Mouse (Mus musculus) cerebellum, adult 11-12 months (tissue): ENCODE measurements around the gene Barx1.
A peak's percentile ranks its signal among the peaks of the same experiment; 100 is the strongest.

ENCODE experiments used
- DNase-seq: peaks from one replicate; pipeline ENCODE4 v3.0.0; 2022

Barx1 gene

DNA sequence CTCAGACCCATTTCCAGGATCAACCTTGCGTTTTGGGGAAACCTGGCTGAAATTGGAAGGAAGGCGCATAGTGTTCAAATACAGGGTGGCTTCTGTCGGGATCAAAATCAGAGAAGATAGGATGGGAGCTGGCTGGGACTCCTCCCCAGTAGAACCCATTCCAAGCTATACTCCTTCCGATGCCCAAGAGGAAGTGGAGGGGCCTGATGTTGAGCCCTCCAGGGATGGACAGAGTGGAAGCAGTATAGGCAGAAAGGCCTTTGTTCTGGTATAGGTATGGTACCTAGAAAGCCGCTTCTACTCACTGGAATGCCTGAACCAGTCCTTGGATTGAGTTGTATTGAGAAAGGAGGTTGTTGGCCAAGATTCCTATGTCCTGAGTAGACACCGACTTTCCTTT is 2.1 kb upstream of the Barx1 start:
- DNase-seq: no peak

DNA sequence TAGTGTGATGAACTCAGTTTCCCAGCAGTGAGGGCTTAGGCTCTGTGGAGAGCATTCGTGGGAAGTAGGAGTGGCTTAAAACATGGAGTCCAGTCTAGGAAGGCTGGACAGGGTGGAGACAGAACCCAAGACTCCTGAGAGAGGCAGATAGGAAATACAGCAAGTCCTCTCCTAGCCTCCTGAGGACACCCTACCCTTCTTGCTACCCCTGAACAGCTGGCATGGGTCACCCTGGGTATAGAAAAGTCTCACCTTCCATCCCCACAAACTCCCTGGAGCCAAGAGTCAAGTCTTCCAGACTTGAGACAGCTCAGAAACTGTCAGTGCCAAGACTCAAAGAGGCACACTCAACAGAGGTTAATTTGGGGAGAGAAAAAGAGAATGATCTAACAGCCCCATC is 1.2 kb upstream of the Barx1 start:
- DNase-seq: no peak

DNA sequence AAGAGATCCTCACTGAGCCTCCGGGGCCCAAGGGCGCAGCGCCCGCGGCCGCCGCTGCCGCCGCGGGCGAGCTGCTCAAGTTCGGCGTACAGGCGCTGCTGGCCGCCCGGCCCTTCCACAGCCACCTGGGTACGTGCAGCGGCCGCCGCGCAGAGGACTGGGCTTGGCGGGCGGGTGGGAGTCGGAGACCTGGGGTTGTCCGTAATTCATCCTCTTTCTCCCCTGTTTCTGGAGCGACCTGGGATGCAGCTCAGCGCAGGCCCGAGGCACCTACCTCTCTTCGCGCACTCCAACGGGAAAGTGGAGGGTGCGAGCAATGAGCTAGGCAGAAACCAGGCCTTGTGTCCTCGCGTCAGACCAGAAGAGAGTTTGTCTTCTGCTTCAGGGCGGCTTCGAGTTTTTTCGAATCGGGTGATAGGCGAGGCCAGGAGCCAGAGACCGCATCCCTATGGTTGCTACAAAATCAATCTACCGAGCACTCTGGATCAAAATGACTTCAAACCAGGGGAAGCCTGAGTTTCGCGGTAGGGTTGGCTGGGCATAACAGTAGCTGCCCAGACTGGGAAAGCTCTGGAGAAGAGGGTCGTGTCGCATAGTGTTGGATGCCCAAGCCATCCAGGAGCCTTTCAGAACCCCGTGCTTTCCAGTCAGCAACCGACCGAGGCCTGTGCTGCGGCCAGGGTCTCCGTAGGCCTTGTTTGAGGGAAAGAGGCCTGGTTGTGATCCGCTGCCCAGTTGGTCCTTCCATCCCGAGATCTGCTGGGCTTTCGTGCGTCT is 601 bp downstream of the Barx1 start:
- no peak for DNase-seq

DNA sequence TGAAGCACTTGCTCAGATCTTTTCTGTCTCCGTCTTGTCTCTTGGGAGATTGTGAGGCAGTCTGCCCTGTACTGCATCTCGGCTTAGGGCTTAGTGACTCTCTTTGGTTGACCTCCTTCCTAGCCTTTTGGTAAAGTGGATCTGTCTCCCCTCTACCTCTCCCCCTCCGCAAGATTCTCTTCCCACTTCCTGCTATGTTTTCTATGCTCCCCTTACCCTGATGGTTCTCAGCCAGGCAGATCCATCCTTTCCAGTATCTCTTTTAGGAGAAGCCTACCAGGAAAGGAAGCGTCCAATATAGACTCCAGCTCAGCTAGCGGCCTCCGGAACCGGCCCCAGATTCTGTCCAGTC is 1.2 kb downstream of the Barx1 start:
- no peak for DNase-seq

DNA sequence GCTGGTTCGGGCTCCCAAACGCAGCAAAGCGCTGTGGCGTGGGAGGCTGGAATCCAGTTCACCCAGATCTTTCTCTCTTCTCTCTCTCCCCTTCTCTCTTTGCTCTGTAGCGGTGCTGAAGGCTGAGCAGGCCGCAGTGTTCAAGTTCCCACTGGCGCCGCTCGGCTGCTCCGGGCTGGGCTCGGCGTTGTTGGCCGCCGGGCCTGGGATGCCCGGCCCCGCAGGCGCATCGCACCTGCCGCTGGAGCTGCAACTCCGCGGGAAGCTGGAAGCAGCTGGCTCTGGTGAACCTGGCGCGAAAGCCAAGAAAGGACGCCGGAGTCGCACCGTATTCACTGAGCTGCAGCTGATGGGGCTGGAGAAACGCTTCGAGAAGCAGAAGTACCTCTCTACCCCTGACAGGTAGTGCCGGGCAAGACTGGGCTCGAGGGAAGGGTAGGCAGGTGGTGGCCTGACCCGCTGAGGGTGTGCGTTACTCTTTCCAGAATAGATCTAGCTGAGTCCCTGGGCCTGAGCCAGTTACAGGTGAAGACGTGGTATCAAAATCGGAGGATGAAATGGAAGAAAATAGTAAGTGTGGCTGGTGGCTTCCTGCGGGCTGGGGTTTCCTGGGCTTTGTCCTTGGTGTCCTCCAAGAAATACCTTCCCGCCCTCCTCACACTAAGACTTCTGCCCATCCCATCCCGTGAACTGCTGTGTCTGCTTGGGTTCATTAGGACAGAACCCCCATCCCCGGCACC is 2.3 kb downstream of the Barx1 start:
- DNase-seq: peak; percentile 14

DNA sequence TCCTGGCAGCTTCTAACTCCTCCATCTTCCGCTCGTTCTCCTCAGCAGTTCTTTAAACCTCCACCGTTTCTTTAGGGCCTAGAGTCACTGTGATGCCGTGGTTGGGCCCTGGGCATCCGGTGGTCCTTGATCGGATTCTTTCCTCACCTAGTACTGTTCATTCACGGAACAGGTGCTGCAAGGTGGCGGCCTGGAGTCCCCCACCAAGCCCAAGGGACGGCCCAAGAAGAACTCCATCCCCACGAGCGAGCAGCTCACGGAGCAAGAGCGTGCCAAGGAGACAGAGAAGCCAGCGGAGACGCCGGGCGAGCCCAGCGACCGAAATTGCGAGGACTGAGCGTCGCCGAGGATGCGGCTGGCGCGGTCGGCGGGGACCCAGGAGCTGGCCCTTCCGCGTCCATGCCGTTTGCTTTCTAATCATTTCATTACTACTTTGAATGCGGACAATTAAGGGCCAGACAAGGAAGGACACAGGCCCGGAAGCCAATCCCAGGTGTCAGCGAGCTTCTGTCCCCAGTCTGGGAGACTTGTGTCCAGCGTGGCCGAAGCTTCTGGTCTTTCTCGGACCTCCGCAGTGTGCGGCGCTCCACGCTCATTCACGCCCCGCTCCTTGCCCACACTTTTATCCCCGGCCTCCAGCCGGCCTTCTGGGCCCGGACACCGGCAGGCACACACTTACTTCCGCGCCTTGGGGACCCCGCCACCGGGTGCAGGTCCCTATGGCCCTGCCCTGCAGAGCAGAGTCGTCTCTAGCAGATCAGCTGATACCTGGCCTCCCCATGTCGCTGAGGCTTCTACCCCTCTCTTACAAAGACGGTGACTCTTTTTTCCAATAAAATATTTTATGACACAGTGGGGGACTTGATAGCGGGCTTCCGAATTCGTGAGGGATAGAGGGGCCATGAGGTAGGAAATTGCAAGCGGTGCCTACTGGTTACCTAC is 3.1 kb downstream of the Barx1 start:
- DNase-seq: no peak

DNA sequence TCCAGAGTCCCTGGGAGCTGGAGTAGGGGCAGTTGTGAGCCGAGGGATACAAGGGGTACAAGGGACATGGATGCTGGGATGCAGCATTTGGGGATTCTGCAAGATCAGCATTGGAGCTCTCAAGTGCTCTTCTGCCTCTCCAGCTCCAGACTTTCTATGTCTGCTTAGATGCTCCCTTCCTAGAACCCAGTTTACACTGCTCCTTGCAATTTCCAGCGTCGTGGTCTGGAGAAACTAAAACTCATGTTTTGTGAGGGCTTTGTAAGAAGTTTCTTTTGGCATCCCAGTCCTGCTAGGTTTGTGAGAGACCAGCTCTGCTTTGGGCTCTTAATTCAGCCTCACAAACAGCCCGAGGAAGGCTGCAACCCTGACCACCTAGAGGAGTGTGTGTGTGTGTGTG is 4.7 kb downstream of the Barx1 start:
- no peak for DNase-seq

DNA sequence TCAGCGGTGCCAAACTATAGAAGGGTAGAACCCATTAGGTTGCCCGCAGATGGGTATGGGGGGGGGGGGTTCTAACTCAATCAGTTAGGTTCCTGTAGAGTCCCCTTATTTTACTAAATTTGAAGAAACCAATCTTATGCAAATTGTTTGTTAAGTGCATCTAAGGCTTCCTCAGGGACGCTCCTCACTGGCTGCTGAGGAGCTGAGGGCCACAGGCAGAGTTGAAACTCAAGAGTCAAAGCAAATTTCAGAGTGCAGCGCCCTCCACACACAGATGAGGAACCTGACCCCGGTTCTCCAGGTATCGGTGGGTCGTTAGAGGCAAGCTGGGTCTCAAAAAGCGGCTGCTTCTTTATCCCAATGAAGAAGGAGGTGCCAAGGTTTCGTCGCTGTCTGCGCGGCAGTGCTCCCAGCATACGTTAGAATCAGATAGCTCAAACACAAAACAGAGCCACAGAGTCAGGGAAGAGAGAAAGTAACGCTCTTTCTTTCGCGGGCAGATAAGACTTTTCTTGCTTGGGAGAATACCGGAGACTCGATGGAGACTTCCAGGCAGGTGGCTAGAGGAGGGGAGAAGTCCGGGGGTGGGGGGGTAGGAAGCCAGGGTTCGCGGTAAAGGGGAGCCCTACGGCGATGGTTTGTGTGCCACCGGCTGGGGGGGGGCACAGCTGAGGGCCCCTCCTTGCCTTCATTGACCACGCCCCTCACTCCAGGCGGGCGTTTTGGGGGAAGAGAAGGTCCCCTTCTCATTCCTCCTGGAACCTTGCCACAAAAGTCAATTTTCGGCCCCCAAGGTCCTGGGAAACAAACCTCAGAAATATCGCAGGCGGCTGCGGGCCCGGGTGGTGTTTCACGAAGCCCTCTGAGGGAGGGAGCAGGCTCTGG is 5.5 kb downstream of the Barx1 start:
- no peak for DNase-seq

DNA sequence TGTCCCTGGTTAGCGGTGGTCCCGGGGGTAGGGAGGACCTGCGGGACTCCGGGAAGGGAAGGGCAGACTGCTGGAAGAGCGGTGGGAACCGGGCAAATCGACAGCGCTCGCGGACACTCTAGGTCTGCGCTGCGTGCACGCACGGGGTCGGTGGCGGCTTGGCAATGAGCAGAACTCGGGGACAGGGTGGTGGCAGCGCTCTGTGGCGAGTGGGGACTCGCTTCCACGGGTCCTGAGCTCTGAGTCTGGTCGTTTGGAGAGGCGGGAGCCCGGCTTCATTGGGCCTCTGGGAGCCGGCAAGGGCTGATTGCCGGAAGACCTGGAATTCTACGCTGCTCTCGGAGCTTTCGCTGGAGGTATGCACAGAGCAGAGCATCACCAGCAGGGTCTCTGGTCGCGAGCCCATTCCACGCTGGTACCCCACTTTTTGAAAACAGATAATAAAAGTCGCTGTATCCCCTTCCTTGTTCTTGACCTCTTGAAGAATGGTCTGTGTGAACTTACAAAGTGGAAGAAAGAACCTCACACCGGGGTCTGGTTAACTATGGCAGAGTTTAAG is 6.3 kb downstream of the Barx1 start:
- DNase-seq: peak; percentile 8

DNA sequence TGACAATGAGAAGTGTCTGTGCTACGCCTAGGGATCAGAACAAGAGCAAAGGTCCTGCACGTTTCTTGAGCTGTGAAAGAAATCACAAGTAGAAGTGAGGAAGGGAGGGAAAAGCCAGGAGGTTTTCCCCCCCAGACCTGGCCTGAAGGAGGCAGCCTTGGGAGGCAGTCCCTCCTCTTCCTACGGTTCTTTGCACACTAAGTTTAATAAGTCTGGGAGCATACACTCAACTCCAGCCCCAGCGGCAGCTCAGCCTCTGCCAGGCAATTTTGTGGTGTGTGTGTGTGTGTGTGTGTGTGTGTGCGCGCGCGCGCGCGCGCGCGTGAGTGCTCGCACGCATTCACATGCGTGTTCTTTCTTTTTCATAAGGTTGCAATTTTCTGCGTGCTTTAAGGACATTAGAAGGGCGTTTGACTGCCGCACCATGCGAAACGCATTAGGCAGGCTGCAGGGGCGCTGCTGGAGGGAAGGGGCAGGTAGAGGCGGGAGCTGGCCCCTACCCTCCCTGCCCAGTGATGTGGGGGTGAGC is 9.6 kb downstream of the Barx1 start:
- no peak for DNase-seq

DNA sequence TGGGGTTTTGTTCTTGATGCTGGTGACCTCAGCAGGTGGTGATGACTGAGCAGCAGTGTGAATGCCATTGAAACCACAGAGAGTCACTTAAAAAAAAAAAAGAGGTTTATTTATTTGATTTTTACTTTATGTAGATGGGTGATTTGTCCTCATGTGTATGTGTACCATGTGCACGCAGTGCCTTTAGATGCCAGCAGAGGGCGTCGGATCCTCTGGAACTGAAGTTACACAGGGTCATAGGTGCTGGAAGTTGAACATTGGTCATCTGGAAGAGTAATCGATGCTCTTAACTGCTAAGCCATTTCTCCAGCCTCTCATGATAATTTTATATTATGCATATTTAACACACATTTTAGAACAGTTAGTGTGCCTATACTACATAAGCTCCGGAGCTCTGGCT is 11.8 kb downstream of the Barx1 start:
- no peak for DNase-seq

DNA sequence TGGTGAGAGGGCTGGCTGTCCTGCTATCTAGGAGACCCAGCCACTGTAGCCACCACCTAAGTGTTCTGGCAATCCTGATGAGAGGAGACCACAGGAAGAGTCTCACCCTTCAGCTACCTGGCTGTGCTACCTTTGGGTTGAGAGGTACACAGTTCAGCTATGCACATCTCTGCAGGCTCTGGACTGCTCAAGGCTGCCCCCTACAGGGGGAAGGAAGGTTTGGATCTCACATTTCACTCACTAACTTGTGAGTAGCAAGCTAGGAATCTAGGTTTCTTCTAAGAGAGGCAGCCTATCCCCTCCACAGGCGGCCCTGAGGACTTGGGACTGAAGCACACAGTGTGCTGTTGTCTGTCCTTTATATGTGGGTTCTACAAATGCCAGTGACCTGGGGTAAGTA is 16.6 kb downstream of the Barx1 start:
- DNase-seq: no peak

DNA sequence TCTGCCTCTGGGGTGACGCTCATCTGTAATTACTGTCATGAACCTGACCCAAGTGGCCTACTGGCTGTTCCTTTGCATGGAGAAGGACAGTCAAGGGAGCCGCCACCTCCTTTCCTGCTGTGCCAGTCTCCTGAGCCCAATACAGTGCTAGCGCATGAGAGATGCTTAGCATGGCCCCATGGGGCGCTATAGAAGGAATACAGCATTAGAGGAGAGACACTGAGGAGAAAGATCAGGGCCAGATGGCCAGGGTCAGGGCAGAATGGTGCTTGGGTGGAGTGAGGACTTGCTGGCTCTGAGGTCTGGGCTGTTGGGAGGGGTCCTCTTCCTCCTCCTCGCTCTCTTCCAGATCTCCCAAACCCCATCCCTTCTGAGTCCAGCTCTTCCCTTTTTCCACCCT is 23.9 kb downstream of the Barx1 start:
- no peak for DNase-seq

DNA sequence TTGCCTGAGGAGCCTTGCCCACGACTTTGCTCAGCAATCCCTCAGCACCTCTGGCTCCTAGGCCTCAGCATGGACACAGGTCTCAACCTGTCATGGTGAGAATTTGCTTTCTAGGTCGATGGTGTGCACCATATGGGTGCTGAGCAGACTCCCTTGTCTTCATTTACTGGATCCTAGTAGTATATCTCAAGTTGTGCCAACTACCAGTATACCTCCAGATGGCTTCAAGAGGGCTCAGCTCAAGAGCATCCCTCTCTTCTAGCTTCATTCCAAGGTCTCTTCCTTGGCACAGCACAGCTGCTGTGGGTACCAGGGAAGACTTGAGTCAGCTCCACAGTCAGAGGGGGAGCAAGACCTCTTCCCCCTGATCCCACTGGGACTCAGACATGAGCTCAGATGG is 29.2 kb downstream of the Barx1 start:
- no peak for DNase-seq

DNA sequence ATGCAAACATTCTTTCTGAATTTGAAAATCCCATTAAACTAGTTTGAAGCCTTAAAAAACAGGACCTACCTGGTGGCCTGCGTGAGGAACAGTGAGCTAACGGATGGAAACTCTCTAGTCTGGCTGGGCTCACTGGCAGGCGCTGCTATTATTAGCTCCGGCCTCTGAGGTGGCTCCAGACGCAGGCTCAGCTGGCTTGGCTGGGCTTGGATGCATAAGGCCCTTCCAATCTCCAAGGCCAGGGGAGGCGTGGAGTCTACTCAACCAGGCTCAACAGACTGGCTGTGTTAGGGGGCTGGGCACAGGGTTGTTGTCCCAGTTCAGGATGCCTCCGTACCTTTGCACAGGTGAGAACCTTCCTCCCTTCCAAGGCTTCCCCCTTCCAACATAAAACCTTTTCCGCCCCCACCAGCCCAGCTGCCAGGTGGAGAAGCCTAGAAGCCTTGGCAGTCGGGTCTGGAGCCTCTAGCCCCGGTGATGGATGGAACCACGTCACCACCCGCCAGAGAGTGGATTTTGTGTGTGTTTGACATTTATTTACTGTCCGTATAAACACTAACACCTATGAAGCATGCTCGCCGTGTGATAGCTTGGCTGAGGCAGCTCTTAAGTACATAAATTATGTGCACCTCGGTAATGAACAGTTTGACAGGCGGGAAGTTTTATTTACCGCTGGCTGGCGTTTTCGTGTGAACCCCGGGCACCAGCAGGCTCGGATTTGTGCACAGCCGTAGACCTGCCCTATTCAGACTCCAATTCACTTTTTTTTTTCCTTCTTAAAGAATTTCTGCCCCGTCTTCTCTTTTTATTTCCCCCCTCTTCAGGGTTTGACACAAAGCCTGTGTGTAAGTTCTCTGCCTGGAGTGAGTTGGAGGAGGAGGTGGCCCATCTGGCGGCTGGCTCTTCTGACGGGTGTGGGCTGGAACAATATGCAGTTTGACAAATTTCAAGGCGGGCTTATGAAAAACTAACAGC is 31.6 kb downstream of the Barx1 start:
- DNase-seq: no peak

DNA sequence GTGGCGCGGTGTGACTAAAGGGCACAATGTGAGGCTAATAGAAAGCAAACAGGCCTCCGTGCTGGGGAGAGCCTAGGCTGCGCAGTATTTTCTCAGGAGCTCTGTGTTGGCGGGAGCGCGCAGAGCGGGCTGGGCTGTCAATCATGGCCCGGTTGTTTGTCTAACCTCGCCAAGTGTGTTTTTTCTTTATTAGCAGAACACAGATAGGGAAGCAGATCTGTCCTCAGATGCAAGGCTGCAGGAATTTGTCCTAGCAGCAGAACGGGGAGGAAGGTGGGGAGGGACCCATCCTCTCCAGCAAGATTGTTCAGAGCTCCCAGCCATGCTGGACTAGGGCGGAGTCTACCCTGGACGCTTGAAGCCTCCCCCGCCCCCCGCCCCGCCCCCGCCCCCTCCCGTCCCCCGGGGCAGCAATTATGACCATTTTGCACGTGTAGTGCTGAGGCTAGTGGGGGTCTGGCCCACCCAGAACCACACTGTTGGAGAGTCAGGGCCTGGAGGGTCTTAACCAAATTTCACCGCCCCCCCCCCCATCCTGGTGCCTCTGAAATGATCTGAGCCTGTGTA is 43.7 kb downstream of the Barx1 start:
- no peak for DNase-seq

DNA sequence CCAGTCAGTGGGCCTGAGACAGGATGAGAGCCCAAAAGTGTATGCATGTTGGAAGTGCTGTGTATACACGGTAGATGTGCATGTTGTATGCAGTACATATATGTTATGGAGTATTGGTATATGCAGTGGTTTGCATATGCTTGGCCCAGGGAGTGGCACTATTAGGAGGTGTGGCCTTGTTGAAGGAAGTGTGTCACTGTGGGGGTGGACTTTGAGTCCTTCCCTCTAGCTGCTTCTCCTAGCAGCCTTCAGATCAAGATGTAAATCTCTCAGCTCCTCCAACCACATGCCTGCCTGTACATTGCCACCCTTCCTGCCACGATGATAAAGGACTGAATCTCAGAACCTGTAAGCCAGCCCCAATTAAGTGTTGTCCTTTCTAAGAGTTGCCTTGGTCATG is 49.9 kb downstream of the Barx1 start:
- DNase-seq: no peak

DNA sequence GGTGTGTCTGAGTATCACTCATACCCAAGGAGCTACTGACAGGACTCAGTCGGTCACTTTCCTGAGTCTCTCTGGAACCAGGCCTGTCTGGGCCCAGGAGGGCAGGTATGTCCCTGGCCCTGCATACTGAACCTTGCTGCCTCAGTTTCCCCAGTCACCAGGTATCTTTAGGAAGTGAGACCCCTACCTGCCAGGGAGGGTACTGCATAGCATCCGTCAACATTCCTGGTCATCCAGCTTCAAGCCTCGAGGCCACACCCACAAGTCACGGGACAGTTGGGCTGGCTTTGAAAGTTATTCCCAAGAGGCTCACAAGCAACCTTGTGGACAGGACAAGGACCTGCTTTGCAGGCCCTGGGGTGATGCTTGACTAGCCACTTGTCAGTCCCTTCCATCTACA is 53.3 kb downstream of the Barx1 start:
- DNase-seq: no peak
